Mouse (Mus musculus) testis, adult 2 months (tissue): ENCODE data around the gene Itpkb. TPM values are rescaled to one million over a fixed set of nuclear protein-coding genes. Genes with fewer than 3 reads are reported as not detected.

Experiments used
- H3K27ac ChIP-seq: fragments of 200-500 bp; 2 replicates; pipeline ENCODE4 v1.5.1; 2012; ENCODE audit warnings: low read depth, low read length; ENCODE audit not compliant: control insufficient read depth, insufficient read depth
- H3K27me3 ChIP-seq: fragments of 200-500 bp; 2 replicates; pipeline ENCODE4 v1.6.1; 2012; ENCODE audit warnings: mild to moderate bottlenecking, low read length, moderate library complexity; ENCODE audit not compliant: control insufficient read depth, insufficient read depth
- H3K36me3 ChIP-seq: fragments of 200-500 bp; 2 replicates; pipeline ENCODE4 v1.6.1; 2012; ENCODE audit warnings: mild to moderate bottlenecking, low read length; ENCODE audit not compliant: control insufficient read depth, insufficient read depth
- H3K4me1 ChIP-seq: fragments of 200-500 bp; 2 replicates; pipeline ENCODE4 v1.6.1; 2012; ENCODE audit warnings: low read length; ENCODE audit not compliant: control insufficient read depth, insufficient read depth
- H3K4me3 ChIP-seq: fragments of 200-500 bp; 2 replicates; pipeline ENCODE4 v1.5.1; 2012; ENCODE audit warnings: low read depth, mild to moderate bottlenecking, low read length, moderate library complexity, mixed read lengths; ENCODE audit not compliant: control insufficient read depth
- CTCF ChIP-seq: fragments of 200-500 bp; IDR thresholded peaks from 2 replicates; pipeline ENCODE4 v1.5.1; 2012; ENCODE audit warnings: low read depth, mild to moderate bottlenecking, inconsistent platforms, low read length, moderate library complexity; ENCODE audit not compliant: control insufficient read depth, insufficient read depth, insufficient replicate concordance
- POLR2A ChIP-seq: fragments of 200-500 bp; IDR thresholded peaks from 2 replicates; pipeline ENCODE4 v1.6.1; 2012; ENCODE audit warnings: low read depth, mild to moderate bottlenecking, inconsistent platforms, low read length, moderate library complexity; ENCODE audit not compliant: control insufficient read depth
- polyA plus RNA-seq: library from polyadenylated mRNA; depleted of rRNA; stranded (reverse); fragments of >200 nt; gene quantifications from 2 replicates; pipeline ENCODE4 v1.2.3, GENCODE M21; 2012

Itpkb gene
- polyA plus RNA-seq, 1 experiment = 9.9 TPM

DNA sequence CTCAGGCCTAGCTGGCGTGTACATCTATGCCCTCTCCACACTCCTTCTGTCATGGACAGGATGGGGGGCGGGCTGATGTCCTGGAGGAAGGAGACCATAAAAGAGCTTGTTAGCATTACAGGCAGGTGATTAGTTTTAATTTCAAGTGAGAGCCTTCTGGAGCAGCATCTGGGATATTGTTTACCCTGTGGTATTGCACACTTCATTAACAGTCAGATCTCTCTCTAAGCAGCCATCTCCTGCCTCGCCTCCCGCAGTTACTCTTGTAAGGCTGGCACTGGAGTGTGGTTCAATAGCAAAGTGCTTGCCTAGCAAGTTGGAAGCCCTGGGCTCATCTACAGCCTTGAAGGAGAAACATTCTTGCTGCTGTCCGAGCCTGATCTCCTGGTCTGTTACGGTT is 17.6 kb downstream of the Itpkb start:
- Histone ChIP-seq H3K27me3 (no peaks in the 10 kb centered on the region), H3K36me3 (no peaks in the 10 kb centered on the region), H3K27ac (no peak overlapping the region), H3K4me3 (no peak overlapping the region), H3K4me1 (peaks cover 8% of the 10 kb centered on the region)
- TF ChIP-seq CTCF (no peak), POLR2A (no peak)

DNA sequence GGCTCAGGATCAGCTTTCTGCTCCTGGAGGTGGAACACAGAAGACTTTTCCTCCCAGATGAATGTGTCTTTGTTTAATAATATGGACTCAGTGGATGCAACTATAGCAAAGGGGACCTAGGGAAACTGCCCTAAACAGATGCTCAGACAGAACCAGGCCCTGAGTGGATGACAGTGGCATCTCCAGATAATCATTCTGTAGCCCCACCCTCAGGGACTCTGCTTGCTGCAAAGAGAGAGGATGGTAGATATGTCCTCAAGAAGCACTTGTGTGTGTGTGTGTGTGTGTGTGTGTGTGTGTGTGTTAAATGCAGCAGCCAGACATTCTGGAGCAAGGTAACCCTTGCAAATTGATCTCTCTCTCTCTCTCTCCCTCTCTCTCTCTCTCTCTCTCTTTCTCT is 18.8 kb downstream of the Itpkb start:
- H3K27me3 ChIP-seq = no peaks in the 10 kb centered on the region
- no peak for TF ChIP-seq POLR2A
- no peak for TF ChIP-seq CTCF
- no peaks in the 10 kb centered on the region for H3K36me3 ChIP-seq
- no peak overlapping the region for H3K27ac ChIP-seq
- H3K4me1 ChIP-seq = peaks cover 8% of the 10 kb centered on the region
- no peak overlapping the region for H3K4me3 ChIP-seq

DNA sequence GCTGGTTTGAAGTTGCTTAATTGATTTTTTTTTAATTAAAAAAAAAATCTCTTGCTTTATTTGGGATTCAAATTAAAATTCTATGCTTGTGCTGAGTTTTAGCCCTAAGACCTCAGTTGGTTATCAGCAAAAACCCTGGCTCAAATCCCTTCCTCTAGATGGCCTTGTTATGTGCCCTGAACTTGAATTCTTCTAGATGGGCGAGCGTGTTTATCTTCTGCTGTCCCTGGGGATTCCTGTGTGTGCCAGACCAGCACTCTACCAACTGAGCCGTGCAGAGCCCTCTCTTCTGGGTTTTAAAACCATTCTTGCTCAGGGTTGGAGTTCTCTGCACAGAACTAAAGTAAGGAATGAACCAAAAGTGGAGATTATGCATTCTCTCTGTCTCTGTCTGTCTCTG is 22.0 kb downstream of the Itpkb start:
- TF ChIP-seq CTCF = no peak
- TF ChIP-seq POLR2A = no peak
- no peaks in the 10 kb centered on the region for H3K36me3 ChIP-seq
- H3K27me3 ChIP-seq = no peaks in the 10 kb centered on the region
- H3K4me1 ChIP-seq = peaks cover 13% of the 10 kb centered on the region
- no peak overlapping the region for H3K27ac ChIP-seq
- H3K4me3 ChIP-seq = no peak overlapping the region

DNA sequence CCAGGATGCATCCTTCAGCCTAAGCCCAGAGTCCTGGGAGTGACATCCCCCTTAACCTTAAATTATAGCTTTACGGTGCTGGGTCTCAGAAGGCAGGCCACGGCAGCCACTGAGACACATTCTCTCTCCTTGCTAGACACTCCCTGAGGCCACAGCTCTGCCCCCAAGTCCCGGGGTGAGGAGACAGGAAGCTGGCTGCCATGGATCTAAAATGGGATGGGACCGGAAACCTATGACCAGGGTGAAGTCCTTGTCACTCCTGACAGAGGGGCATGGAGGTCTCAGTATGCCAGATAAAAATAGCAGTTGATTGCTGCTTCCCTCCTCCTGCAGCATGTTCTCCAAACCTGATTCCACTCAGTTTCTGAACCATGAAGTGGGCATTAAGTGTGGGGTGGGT is 23.8 kb downstream of the Itpkb start:
- H3K36me3 ChIP-seq = no peaks in the 10 kb centered on the region
- H3K27me3 ChIP-seq = no peaks in the 10 kb centered on the region
- H3K4me3 ChIP-seq = no peak overlapping the region
- H3K27ac ChIP-seq = no peak overlapping the region
- H3K4me1 ChIP-seq = peaks cover 14% of the 10 kb centered on the region
- TF ChIP-seq POLR2A (no peak), CTCF (no peak)

DNA sequence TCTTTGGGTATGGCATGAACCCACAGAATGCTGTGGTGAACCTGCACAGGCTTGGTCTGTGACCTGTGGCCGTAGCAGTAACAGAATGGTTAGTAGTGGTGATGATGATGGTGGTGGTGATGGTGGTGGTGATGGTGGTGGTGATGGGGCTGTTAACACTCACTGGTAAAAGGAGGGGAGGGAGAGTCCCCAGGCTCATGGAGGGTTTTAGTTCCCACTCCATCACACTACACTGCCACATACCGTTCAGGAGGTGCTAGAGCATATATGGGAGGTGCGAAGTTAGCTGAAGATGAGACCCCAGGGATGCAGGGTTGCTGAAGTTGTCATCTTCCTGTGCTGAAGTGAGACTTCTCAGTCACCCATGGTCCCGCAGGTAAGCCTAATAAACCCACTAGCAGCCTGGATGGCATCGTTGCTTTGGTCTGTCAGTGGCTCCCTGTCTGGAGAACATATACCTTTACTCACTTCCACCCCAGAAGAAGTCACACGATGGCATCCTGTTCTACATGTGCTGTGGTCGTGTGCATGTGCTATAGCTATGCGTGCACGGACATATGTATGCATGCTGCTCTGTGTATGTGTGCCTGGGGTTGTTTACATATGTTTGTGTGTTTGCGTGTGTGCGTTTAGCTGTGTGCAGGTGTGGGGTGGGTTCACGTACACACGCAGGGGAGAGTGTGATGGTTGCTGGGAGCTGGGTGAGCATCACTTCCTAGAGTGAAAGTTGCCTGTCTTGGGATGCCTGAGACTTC is 24.9 kb downstream of the Itpkb start:
- Histone ChIP-seq H3K27me3 (no peaks in the 10 kb centered on the region), H3K4me1 (peaks cover 14% of the 10 kb centered on the region), H3K36me3 (no peaks in the 10 kb centered on the region), H3K4me3 (no peak overlapping the region), H3K27ac (no peak overlapping the region)
- TF ChIP-seq CTCF (no peak), POLR2A (no peak)

DNA sequence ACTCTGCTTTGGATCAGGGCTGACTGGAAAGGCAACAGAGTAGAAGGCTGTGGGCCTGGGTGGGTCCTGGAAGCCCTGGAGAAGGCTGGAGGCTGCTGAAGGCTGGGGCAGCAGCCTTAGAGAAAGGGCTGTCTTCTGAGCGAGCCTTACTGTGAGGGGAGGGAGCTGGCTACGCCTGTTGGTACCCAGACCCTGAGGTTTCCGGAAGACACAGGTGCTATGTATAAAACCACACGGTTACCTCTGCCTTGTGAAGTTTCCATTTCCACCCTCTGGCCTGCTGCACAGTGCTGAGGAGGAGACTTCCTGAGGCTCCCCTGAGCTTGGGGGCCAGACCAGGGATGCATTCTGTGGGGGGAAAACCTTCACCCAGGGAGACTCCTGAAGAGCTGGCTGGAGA is 25.9 kb downstream of the Itpkb start:
- TF ChIP-seq CTCF (no peak), POLR2A (no peak)
- Histone ChIP-seq H3K27me3 (no peaks in the 10 kb centered on the region), H3K4me3 (no peak overlapping the region), H3K4me1 (peaks cover 8% of the 10 kb centered on the region), H3K36me3 (no peaks in the 10 kb centered on the region), H3K27ac (no peak overlapping the region; the same call in 1 of the 2 replicates)

DNA sequence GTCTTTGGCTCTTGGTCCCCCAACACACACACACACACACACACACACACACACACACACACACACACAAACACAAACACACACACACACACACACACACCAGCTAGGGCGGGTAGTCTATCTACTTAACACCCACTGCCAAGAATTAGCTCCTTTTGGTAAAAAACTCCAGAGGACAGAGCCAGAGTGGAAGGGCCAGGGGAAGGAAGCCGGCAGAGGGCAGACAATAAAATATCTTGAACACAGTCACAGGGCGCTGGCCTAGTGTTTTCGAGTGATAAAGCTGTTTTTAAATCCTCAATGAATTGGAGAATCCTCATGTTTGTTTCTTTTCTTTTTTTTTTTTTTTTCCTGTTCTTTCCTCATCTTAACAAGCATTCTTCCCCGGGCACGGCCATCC is 26.6 kb downstream of the Itpkb start:
- no peaks in the 10 kb centered on the region for H3K36me3 ChIP-seq
- no peak overlapping the region; the same call in 1 of the 2 replicates for H3K27ac ChIP-seq
- no peak for TF ChIP-seq CTCF
- TF ChIP-seq POLR2A = no peak
- H3K27me3 ChIP-seq = no peaks in the 10 kb centered on the region
- no peak overlapping the region for H3K4me3 ChIP-seq
- H3K4me1 ChIP-seq = peaks cover 6% of the 10 kb centered on the region
